Mouse (Mus musculus) thymus, postnatal 0 days (tissue): ENCODE results near the gene Prr5. TPM values are rescaled to one million over a fixed set of nuclear protein-coding genes. Genes with fewer than 3 reads are reported as not detected.
A peak's percentile ranks its signal among the peaks of the same experiment; 100 is the strongest.

Experiments used
- DNase-seq: peaks from one replicate; pipeline ENCODE4 v3.0.0-alpha.2; 2015; ENCODE audit warnings: low spot score
- polyA plus RNA-seq: library from polyadenylated mRNA; unstranded; fragments of >200 nt; fragmentation: Nextera tagmentation; extraction: Ambion mirVana; gene quantifications from 2 replicates; pipeline ENCODE4 v1.2.1, GENCODE M21; 2015

Prr5 gene
- polyA plus RNA-seq, 1 experiment from 2014 or later, result 13.3 TPM

- no peak for DNase-seq
Observed at GRCm38 (mm10) chr15:84656689-84657088, 12.7 kb upstream of the Prr5 start.

GRCm38 (mm10) chr15:84657384-84658064 is 11.9 kb upstream of the Prr5 start:
- no peak for DNase-seq

GRCm38 (mm10) chr15:84658655-84659054 is 10.8 kb upstream of the Prr5 start:
- no peak for DNase-seq

- no peak for DNase-seq
Observed at GRCm38 (mm10) chr15:84659856-84660255, 9.6 kb upstream of the Prr5 start.

- DNase-seq, result no peak
Observed at GRCm38 (mm10) chr15:84661274-84661673, 8.1 kb upstream of the Prr5 start.

- peak; percentile 63 for DNase-seq
Observed at GRCm38 (mm10) chr15:84662952-84663684, 6.3 kb upstream of the Prr5 start.

- DNase-seq, result no peak
Observed at GRCm38 (mm10) chr15:84663685-84664060, 5.7 kb upstream of the Prr5 start.

GRCm38 (mm10) chr15:84664542-84665460 is 4.6 kb upstream of the Prr5 start:
- no peak for DNase-seq

- no peak for DNase-seq
Observed at GRCm38 (mm10) chr15:84665662-84666061, 3.8 kb upstream of the Prr5 start.

GRCm38 (mm10) chr15:84666065-84666464 is 3.4 kb upstream of the Prr5 start:
- DNase-seq, result no peak

GRCm38 (mm10) chr15:84667601-84668000 is 1.8 kb upstream of the Prr5 start:
- DNase-seq, result no peak

- DNase-seq, result no peak
Observed at GRCm38 (mm10) chr15:84669771-84670656, 594 bp downstream of the Prr5 start.

- DNase-seq, result no peak
Observed at GRCm38 (mm10) chr15:84670657-84671055, 1.2 kb downstream of the Prr5 start.

GRCm38 (mm10) chr15:84671401-84672307 is 2.2 kb downstream of the Prr5 start:
- DNase-seq, result peak; percentile 62

GRCm38 (mm10) chr15:84672308-84672615 is 2.8 kb downstream of the Prr5 start:
- DNase-seq, result no peak

- DNase-seq, result no peak
Observed at GRCm38 (mm10) chr15:84672616-84673015, 3.2 kb downstream of the Prr5 start.

- DNase-seq, result no peak
Observed at GRCm38 (mm10) chr15:84674329-84675067, 5.1 kb downstream of the Prr5 start.

GRCm38 (mm10) chr15:84675317-84675716 is 5.9 kb downstream of the Prr5 start:
- DNase-seq, result no peak

- no peak for DNase-seq
Observed at GRCm38 (mm10) chr15:84677943-84678342, 8.5 kb downstream of the Prr5 start.
